Mouse (Mus musculus) thymus, postnatal 36 days (tissue): Measurements from ENCODE around the gene Shox2.

Experiments
- DNase-seq, 2 experiments: peaks; one replicate each; pipeline ENCODE4 v3.0.0; 2022; ENCODE audit warnings: mixed read lengths in 2 of 2

Shox2 gene

GRCm38 (mm10) chr3:66981706-66982105 is at the start of gene Shox2:
Shox2 (minus strand) TSS chr3:66981771.
- peak in 1 of 2 experiments; percentile 6 for DNase-seq

- DNase-seq, result no peak
These were observed 15.2 kb upstream of the Shox2 start for GRCm38 (mm10) chr3:66996820-66997219.

- no peak for DNase-seq
These were observed 4.7 kb upstream of the Shox2 start for GRCm38 (mm10) chr3:66986287-66986560.

- peak; percentile 73 for DNase-seq
These were observed 4.1 kb upstream of the Shox2 start for GRCm38 (mm10) chr3:66985539-66986286.

GRCm38 (mm10) chr3:66983481-66983880 is 1.9 kb upstream of the Shox2 start:
- no peak for DNase-seq

GRCm38 (mm10) chr3:66982181-66982911 is 775 bp upstream of the Shox2 start:
- DNase-seq, result peak; percentile 53 to 56

GRCm38 (mm10) chr3:66981101-66981661 is 390 bp downstream of the Shox2 start, which contains the start of gene Rsrc1:
Rsrc1 (plus strand) TSS chr3:66981390.
- peak; percentile 27 to 49 for DNase-seq

GRCm38 (mm10) chr3:66980111-66980975 is 1.2 kb downstream of the Shox2 start:
- DNase-seq, result no peak

GRCm38 (mm10) chr3:66979491-66979890 is 2.1 kb downstream of the Shox2 start:
- DNase-seq, result no peak

- no peak for DNase-seq
These were observed 2.9 kb downstream of the Shox2 start for GRCm38 (mm10) chr3:66978457-66979381.

- DNase-seq, result no peak
These were observed 3.6 kb downstream of the Shox2 start for GRCm38 (mm10) chr3:66977811-66978456.

GRCm38 (mm10) chr3:66976889-66977615 is 4.5 kb downstream of the Shox2 start:
- no peak for DNase-seq

- no peak for DNase-seq
These were observed 7.1 kb downstream of the Shox2 start for GRCm38 (mm10) chr3:66974501-66974900.

- DNase-seq, result peak; percentile 23 to 31
These were observed 8.1 kb downstream of the Shox2 start for GRCm38 (mm10) chr3:66973391-66973943.

GRCm38 (mm10) chr3:66972191-66972950 is 9.2 kb downstream of the Shox2 start:
- DNase-seq, result no peak

GRCm38 (mm10) chr3:66970661-66971331 is 10.8 kb downstream of the Shox2 start:
- no peak for DNase-seq

- no peak for DNase-seq
These were observed 11.3 kb downstream of the Shox2 start for GRCm38 (mm10) chr3:66970261-66970660.

GRCm38 (mm10) chr3:66967508-66967907 is 14.1 kb downstream of the Shox2 start:
- no peak for DNase-seq

- DNase-seq, result no peak
These were observed 16.7 kb downstream of the Shox2 start for GRCm38 (mm10) chr3:66964884-66965283.
